Mouse (Mus musculus) small intestine, adult 2 months (tissue): ENCODE measurements around the gene Fbxo36.

Source experiments
- CTCF ChIP-seq: fragments of 200-500 bp; IDR thresholded peaks from 2 replicates; pipeline ENCODE4 v1.5.1; 2012; ENCODE audit warnings: low read depth, mild to moderate bottlenecking, control low read depth, inconsistent platforms, low read length, moderate library complexity, mixed read lengths; ENCODE audit not compliant: insufficient replicate concordance, insufficient read length; ENCODE audit errors: extremely low read depth
- POLR2A ChIP-seq: fragments of 200-500 bp; IDR thresholded peaks from 2 replicates; pipeline ENCODE4 v1.6.1; 2012; ENCODE audit warnings: low read depth, mild to moderate bottlenecking, control low read depth, inconsistent platforms, low read length, moderate library complexity

DNA sequence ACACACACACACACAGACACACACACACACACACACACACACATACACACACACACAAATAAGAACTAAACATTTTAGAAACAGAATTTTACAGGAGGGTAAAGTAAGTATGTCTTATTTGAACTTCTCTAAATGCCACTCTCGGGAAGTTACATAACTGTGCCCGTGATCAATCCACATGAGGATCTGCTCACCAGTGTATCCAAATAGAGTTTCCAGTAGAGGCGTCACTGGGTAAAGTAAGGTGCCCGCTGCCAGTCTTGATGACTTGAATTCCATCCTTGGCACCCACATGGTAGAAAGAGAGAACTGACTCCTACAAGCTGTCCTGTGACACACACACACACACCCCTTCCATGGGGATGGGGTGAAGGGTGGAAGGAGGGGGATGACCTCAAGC, 43.3 kb downstream of the Fbxo36 start:
- TF ChIP-seq CTCF: no peak
- TF ChIP-seq POLR2A: no peak
